Mouse (Mus musculus): ENCODE measurements around the gene Dlk2.

GRCm38 (mm10) chr17:46310515-46310914 is 13.3 kb downstream of the Dlk2 start:
- TF ChIP-seq CTCF (IDR thresholded peaks at IDR 0.05; ENCODE audit: low read depth) = no peak
- TF ChIP-seq EP300 (optimal IDR thresholded peaks at IDR 0.05) = no peak
